Mouse (Mus musculus) heart, embryonic 13.5 days (tissue): ENCODE results near the gene Rmnd5b. TPM values are rescaled to one million over a fixed set of nuclear protein-coding genes. Genes with fewer than 3 reads are reported as not detected.
"Not testable (repeated sequence)": the region's sequence is repeated elsewhere in the genome, so short reads cannot be mapped to it uniquely, and the experiment has no call there.

ENCODE experiments used
- ATAC-seq: fragments of 200-750 bp; cut with Nextera tagmentation; 2 replicates; pipeline ENCODE4 v1.8.0; 2017; ENCODE audit warnings: moderate TSS enrichment; ENCODE audit not compliant: insufficient number of reproducible peaks, low FRiP score, low TSS enrichment; ENCODE audit errors: extremely low read depth
- H3K27ac ChIP-seq: fragments of 300-500 bp; sonication (generic); replicated peaks from 2 replicates; pipeline ENCODE4 v1.5.1; 2015; ENCODE audit warnings: moderate library complexity, mild to moderate bottlenecking, inconsistent platforms
- H3K27me3 ChIP-seq: fragments of 300-500 bp; sonication (generic); replicated peaks from 2 replicates; pipeline ENCODE4 v1.6.1; 2015; ENCODE audit warnings: mild to moderate bottlenecking, inconsistent platforms
- H3K36me3 ChIP-seq: fragments of 300-500 bp; sonication (generic); 2 replicates; pipeline ENCODE4 v1.6.1; 2015; ENCODE audit warnings: mild to moderate bottlenecking, inconsistent platforms
- H3K4me1 ChIP-seq: fragments of 300-500 bp; sonication (generic); 2 replicates; pipeline ENCODE4 v1.6.1; 2015; ENCODE audit warnings: inconsistent platforms
- H3K4me2 ChIP-seq: fragments of 300-500 bp; sonication (generic); 2 replicates; pipeline ENCODE4 v1.6.1; 2015; ENCODE audit warnings: inconsistent platforms, mild to moderate bottlenecking, moderate library complexity
- H3K4me3 ChIP-seq: fragments of 300-500 bp; sonication (generic); 2 replicates; pipeline ENCODE4 v1.5.1; 2015; ENCODE audit warnings: moderate library complexity, mild to moderate bottlenecking, inconsistent platforms
- H3K9ac ChIP-seq: fragments of 300-500 bp; sonication (generic); 2 replicates; pipeline ENCODE4 v1.6.1; 2015; ENCODE audit warnings: inconsistent platforms, mild to moderate bottlenecking, moderate library complexity
- H3K9me3 ChIP-seq: fragments of 300-500 bp; sonication (generic); 2 replicates; pipeline ENCODE4 v1.6.1; 2016; ENCODE audit warnings: inconsistent platforms
- WGBS: fragments of 180-500 bp; shearing (Covaris S2); methylation state at CpG from one replicate; pipeline ENCODE4 v1.1.7; 2015; ENCODE audit warnings: mixed read lengths; 5-methylcytosine and 5-hydroxymethylcytosine counted together
- polyA plus RNA-seq: library from polyadenylated mRNA; unstranded; fragments of >200 nt; fragmentation: Nextera tagmentation; extraction: Ambion mirVana; gene quantifications from 2 replicates; pipeline ENCODE4 v1.2.1, GENCODE M21; 2015

The Rmnd5b gene
- polyA plus RNA-seq, 1 experiment from 2014 or later, result 31.0 TPM

DNA sequence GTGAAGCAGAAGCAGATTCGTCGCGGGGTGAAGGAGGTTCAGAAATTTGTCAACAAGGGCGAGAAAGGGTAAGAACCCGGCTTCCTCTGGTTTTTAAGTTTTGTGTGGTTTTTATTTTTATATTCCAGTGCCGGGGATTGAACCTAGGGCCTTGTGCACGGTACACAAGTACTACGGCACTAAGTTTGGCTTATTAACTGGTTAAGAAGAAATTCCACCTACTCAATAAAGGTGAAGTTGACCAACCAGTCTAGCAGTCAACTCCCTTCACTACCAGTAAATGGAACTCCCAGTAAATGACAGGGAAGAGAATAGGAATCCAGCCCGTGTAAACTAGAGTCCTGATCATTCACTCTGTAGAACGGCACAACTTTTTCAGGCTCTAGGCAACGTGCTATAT lies 15.6 kb downstream of the Rmnd5b start:
- Histone ChIP-seq H3K27me3 (no peaks in the 10 kb centered on the region), H3K9ac (peak overlapping the region; percentile 90), H3K27ac (peak overlapping the region; percentile 53), H3K9me3 (no peaks in the 10 kb centered on the region), H3K4me2 (peak overlapping the region; percentile 90), H3K4me3 (peak overlapping the region; percentile 91), H3K4me1 (peaks cover 33% of the 10 kb centered on the region), H3K36me3 (peaks cover 39% of the 10 kb centered on the region)
- under 1% methylated on average over 11 of the region's 11 CpGs for WGBS
- no peak for ATAC-seq

DNA sequence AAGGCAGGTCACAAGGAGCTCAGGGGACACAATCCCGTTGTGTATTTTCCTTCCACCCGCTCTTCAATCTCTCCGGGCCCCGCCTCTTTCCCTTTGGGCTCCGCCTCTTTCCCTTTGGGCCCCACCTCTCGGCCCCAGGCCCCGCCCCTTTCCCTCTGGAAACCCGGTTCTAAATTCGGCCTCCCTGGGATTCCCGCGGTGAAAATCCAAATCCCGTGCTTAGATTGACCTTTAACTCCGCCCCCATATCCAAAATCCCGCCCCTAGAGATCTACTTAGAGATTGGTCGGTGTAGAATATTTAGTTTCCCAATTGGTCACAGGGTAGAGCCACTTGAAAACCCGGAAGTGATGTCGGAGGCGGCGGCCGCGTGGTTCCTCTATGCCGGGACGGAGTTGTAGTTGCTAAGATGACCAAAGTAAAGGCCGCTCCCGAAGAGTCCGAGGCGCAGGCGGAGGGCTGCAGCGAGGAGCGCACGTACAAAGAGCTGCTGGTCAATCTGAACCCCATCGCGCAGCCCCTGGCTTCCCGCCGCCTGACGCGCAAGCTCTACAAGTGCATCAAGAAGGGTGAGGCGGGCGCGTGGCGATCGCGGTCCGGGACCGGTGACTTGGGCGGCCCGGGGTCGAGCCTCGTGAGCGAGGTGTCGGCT lies 16.2 kb downstream of the Rmnd5b start, which contains the start of gene Nhp2:
TSS of gene Nhp2 (plus strand) at position 327 of the 652 bp plus-strand sequence.
- peak within 1 kb of the TSS; percentile 90 for H3K9ac ChIP-seq
- under 1% methylated on average over 51 of the region's 51 CpGs for WGBS
- ATAC-seq, result peak; percentile 85
- no peaks in the 10 kb centered on the region for H3K27me3 ChIP-seq
- H3K36me3 ChIP-seq, result peaks cover 34% of the 10 kb centered on the region
- H3K27ac ChIP-seq, result peak within 1 kb of the TSS; percentile 53
- peak within 1 kb of the TSS; percentile 90 for H3K4me2 ChIP-seq
- H3K4me1 ChIP-seq, result peaks cover 38% of the 10 kb centered on the region
- no peaks in the 10 kb centered on the region for H3K9me3 ChIP-seq
- H3K4me3 ChIP-seq, result peak within 1 kb of the TSS; percentile 91

DNA sequence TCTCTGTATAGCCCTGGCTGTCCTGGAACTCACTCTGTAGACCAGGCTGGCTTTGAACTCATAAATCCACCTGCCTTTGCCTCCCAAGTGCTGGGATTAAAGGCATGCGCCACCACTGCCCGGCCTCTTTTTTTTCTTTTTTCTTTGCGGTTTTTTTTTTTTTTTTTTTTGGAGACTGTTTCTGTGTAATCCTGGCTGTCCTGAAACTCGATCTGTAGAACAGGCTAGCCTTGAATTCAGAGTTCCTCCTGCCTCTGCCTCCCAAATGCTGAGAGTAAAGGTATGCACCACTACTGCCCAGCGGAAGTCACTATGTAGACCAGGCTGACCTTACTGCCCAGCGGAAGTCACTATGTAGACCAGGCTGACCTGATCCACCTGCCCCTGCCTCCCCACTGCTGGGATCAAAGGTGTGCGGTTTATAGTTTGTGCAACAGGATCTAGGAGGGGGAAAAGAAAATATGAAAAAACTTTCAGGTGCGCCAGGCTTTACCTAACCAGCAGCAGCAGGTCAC lies 16.7 kb downstream of the Rmnd5b start:
- Histone ChIP-seq H3K36me3 (peaks cover 28% of the 10 kb centered on the region), H3K27me3 (no peaks in the 10 kb centered on the region), H3K9me3 (no peaks in the 10 kb centered on the region), H3K4me1 (peaks cover 39% of the 10 kb centered on the region), H3K4me2 (peak overlapping the region; percentile 90), H3K27ac (0 out of 2 replicates have a peak overlapping the region, but pooled peaks have one; percentile 24), H3K4me3 (peak overlapping the region; percentile 91), H3K9ac (peak overlapping the region; percentile 72)
- no peak for ATAC-seq
- 40% methylated on average over 8 of the region's 8 CpGs for WGBS

DNA sequence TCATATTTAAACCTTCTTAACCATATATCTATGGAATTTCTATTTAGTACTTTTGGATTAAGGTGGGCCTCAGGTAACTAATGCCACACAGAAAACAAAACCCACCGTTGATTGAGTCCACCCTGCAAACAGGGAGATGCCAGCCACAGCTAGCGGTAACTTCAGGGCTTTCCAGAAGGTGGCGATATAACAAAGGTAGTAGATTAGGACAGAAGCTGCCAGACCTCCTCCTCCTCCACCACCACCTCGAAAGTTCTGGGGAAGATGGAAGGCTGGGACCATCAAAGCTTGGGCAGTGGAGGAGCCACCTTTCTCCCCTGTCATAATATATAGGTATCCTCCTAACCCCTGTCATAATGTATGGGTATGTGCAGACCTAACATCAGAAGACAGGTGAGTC lies 18.0 kb downstream of the Rmnd5b start:
- H3K4me2 ChIP-seq, result no peak overlapping the region
- ATAC-seq, result no peak
- H3K9ac ChIP-seq, result no peak overlapping the region
- H3K27ac ChIP-seq, result no peak overlapping the region
- peaks cover 39% of the 10 kb centered on the region for H3K4me1 ChIP-seq
- peaks cover 16% of the 10 kb centered on the region for H3K36me3 ChIP-seq
- WGBS, result 5% methylated on average over 4 of the region's 4 CpGs
- H3K9me3 ChIP-seq, result no peaks in the 10 kb centered on the region
- no peaks in the 10 kb centered on the region for H3K27me3 ChIP-seq
- no peak overlapping the region for H3K4me3 ChIP-seq

DNA sequence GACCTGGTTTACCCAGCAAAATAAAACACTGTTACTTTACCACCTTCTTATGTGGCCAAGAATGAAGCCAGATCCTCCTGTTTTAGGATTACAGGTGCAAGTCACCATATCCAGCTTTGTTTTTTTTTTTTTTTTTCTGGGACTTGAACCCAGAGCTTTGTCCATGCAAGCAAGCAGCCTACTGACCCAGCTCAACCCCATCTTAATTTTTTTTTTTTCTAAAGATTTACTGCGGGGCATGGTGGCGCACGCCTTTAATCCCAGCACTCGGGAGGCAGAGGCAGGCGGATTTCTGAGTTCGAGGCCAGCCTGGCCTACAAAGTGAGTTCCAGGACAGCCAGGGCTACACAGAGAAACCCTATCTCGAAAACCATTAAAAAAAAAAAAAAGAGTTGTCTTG lies 19.6 kb downstream of the Rmnd5b start:
- 93% methylated on average over 7 of the region's 7 CpGs for WGBS
- Histone ChIP-seq H3K4me2 (peak overlapping the region; percentile 81), H3K4me3 (peak overlapping the region; percentile 52), H3K4me1 (peaks cover 32% of the 10 kb centered on the region), H3K9ac (peak overlapping the region; percentile 83)
- H3K9me3 ChIP-seq, H3K27me3 ChIP-seq, H3K27ac ChIP-seq, H3K36me3 ChIP-seq, ATAC-seq: not testable (repeated sequence)

DNA sequence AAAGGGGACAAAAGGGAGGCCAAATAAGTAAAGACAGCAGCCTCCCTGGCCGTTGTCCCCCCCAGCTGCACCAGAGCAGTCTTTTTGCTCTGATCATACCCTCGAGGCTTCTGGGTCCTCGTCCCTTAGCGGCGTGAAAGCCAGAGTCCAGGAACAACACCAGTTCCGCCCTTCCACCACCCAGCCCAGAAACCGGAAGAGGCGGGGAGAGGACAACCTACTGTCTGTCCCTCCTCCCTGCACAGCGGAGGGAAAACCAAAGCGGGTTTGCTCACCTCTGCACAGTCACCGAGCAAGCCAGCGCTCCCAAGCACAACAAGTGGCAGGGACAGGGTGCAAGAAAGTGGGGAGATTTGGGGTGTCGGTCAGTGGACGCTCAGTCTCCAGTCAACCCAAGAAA lies 20.1 kb downstream of the Rmnd5b start:
- WGBS, result 2% methylated on average over 14 of the region's 14 CpGs
- peak overlapping the region; percentile 81 for H3K4me2 ChIP-seq
- H3K9ac ChIP-seq, result peak overlapping the region; percentile 83
- H3K4me1 ChIP-seq, result peaks cover 27% of the 10 kb centered on the region
- H3K4me3 ChIP-seq, result peak overlapping the region; percentile 52
- peak overlapping the region; percentile 84 for H3K27ac ChIP-seq
- no peaks in the 10 kb centered on the region for H3K27me3 ChIP-seq
- H3K9me3 ChIP-seq, result no peaks in the 10 kb centered on the region
- ATAC-seq, result 0 out of 2 replicates have a peak, but pooled peaks have one; percentile 51
- H3K36me3 ChIP-seq, result no peaks in the 10 kb centered on the region

DNA sequence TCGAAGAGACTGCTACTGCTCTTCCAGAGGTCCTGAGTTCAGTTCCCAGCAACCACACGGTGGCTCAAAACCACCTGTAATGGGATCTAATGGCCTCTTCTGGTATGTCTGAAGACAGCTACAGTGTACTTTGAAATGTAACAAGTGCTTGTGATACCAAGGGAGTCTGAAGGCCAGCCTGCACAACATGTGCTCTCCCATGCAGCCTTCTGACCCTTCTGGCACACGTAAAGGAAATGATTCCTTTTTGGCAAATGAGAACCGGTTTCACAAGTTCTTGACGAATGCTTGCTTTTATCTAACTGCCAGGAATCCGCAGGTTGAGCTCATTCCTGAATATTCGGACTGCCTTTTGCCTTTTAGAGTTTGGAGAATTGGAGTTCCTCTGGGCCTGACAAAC lies 20.6 kb downstream of the Rmnd5b start:
- no peaks in the 10 kb centered on the region for H3K9me3 ChIP-seq
- H3K9ac ChIP-seq, result peak overlapping the region; percentile 83
- H3K4me2 ChIP-seq, result peak overlapping the region; percentile 81
- H3K27ac ChIP-seq, result peak overlapping the region; percentile 84
- no peak for ATAC-seq
- peak overlapping the region; percentile 52 for H3K4me3 ChIP-seq
- peaks cover 22% of the 10 kb centered on the region for H3K4me1 ChIP-seq
- 37% methylated on average over 7 of the region's 7 CpGs for WGBS
- no peaks in the 10 kb centered on the region for H3K36me3 ChIP-seq
- H3K27me3 ChIP-seq, result no peaks in the 10 kb centered on the region

DNA sequence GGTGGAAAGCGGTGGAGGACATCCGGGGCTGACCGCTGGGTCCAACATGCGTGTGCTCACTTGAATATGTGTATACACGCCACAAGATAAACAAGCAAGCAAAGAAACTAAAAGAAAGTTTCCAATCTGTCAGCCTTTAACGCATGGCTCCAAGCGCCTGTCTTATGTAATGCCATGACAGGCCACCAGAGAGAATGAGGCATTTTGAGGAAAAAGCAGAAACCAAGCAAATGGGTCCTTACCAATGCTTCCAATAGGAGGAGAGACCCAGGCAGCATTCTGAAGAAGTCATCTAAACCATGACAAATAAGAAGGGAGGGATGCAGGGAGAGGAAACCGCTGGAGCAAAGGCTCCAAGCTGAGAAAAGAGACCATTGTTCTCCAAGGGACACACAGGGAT lies 21.4 kb downstream of the Rmnd5b start:
- no peak for ATAC-seq
- H3K9ac ChIP-seq, result no peak overlapping the region
- H3K4me1 ChIP-seq, result peaks cover 20% of the 10 kb centered on the region
- 77% methylated on average over 8 of the region's 8 CpGs for WGBS
- H3K27me3 ChIP-seq, result no peaks in the 10 kb centered on the region
- H3K9me3 ChIP-seq, result no peaks in the 10 kb centered on the region
- H3K36me3 ChIP-seq, result no peaks in the 10 kb centered on the region
- H3K4me3 ChIP-seq, result no peak overlapping the region
- H3K4me2 ChIP-seq, result no peak overlapping the region
- no peak overlapping the region for H3K27ac ChIP-seq

DNA sequence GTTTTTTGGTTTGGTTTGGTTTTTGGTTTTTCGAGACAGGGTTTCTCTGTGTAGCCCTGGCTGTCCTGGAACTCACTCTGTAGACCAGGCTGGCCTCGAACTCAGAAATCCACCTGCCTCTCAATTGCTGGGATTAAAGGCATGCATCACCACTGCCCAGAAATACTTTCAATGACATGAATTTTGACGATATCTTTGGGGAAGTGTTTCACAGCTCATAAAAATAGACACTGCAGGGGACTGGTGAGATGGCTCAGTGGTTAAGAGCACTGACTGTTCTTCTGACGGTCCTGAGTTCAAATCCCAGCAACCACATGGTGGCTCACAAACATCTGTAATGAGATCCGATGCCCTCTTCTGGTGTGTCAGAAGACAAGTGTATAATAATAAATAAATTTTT lies 25.8 kb downstream of the Rmnd5b start:
- WGBS, result 73% methylated on average over 5 of the region's 5 CpGs
- H3K36me3 ChIP-seq, H3K4me2 ChIP-seq, H3K9me3 ChIP-seq, H3K27me3 ChIP-seq, H3K27ac ChIP-seq, H3K4me3 ChIP-seq, ATAC-seq, H3K9ac ChIP-seq: not testable (repeated sequence)
- H3K4me1 ChIP-seq, result peaks cover 17% of the 10 kb centered on the region

DNA sequence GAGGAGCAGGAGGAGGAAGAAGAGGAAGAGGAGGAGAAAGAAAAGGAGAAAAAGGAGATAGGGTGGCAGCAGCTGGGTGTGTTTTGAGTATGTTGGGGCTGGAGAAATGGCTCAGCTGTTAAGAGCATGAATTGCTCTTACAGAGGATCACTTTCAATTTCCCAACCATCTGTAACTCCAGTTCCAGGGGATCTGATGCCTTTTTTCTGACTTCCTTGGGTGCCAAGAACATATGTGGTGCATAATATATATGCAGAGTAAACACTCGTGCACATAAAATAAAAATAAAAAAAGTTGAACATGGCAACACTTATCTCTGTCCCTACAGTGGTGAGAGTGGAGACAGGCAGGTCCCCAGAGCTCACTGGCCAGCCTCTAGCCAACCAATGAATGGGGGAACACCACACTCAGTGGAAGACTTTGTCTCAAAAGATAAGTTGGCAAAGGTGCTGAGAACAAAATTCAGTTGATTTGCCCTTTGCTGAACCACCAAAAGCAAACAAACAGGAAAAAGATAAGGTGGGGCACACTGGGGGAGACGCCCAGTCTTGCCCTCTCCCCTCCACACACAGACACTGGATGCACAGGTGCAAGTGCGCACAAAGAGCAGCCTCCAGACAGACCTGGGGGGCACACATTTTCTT lies 26.3 kb downstream of the Rmnd5b start:
- Histone ChIP-seq H3K9ac (no peak overlapping the region), H3K36me3 (peaks cover 12% of the 10 kb centered on the region), H3K9me3 (no peaks in the 10 kb centered on the region), H3K27me3 (no peaks in the 10 kb centered on the region), H3K27ac (no peak overlapping the region), H3K4me3 (no peak overlapping the region), H3K4me2 (no peak overlapping the region), H3K4me1 (peaks cover 18% of the 10 kb centered on the region)
- WGBS, result 61% methylated on average over 3 of the region's 3 CpGs
- no peak for ATAC-seq

DNA sequence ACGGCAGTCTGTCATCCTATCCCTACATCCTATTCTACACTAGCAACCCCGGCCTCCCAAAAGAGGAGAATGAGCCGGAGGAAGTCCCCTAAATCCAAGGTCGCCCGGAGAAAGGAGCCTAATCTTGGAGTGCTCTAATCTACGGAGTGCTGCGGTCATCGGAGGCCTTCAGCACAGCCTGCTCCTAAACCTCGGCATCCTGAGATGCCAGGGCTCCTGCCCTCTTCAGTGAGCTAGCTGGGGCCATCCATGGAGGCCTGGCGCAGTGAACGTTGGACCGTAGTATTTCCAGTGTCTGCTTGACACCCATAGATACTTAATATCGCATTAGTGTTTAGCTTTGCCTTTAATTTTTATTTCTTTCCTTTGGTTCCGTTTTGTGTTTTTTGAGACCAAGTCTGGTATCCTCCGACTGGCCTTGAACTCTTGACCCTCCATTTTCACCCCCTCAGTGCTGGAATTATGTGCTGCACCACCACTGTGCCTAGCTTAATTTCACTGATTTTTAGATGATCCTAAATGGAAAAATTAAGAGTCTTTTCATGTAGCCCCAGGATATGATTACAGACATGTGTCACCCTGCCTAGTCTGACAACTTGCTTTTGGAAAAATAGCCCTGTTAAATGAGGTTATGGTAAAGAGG lies 28.5 kb downstream of the Rmnd5b start:
- peak overlapping the region; percentile 82 for H3K27ac ChIP-seq
- ATAC-seq, result no peak; the same call in 1 of the 2 replicates
- H3K4me1 ChIP-seq, result peaks cover 40% of the 10 kb centered on the region
- H3K27me3 ChIP-seq, result no peaks in the 10 kb centered on the region
- H3K4me2 ChIP-seq, result peak overlapping the region; percentile 98
- no peaks in the 10 kb centered on the region for H3K9me3 ChIP-seq
- H3K9ac ChIP-seq, result peak overlapping the region; percentile 100
- peaks cover 34% of the 10 kb centered on the region for H3K36me3 ChIP-seq
- WGBS, result 10% methylated on average over 15 of the region's 15 CpGs
- H3K4me3 ChIP-seq, result peak overlapping the region; percentile 96
